Mouse (Mus musculus): ENCODE measurements around the gene As3mt.

Gene As3mt

GRCm38 (mm10) chr19:46784038-46784437 lies 76.8 kb downstream of the As3mt start:
- POLR2A ChIA-PET, result interaction anchor here in 1 of 4 experiments (0.8 to 1.6 kb wide), 2 partner anchors 9 to 39 kb away, joined by 3 to 6 read pairs; no protein-coding TSS in a partner anchor
- CTCF ChIA-PET, result interaction anchor here in 1 of 4 experiments (0.7 kb wide), 1 partner anchor 93 kb away, joined by 3 read pairs; no protein-coding TSS in a partner anchor

- ChIA-PET CTCF (interaction anchor here in 1 of 4 experiments (0.7 kb wide), 1 partner anchor 93 kb away, joined by 3 read pairs; no protein-coding TSS in a partner anchor), POLR2A (interaction anchor here in 2 of 4 experiments (1.0 to 1.6 kb wide), 2 partner anchors 39 to 51 kb away, joined by 4 to 6 read pairs; no protein-coding TSS in a partner anchor)
Observed at GRCm38 (mm10) chr19:46784502-46784901, 77.2 kb downstream of the As3mt start.

DNA sequence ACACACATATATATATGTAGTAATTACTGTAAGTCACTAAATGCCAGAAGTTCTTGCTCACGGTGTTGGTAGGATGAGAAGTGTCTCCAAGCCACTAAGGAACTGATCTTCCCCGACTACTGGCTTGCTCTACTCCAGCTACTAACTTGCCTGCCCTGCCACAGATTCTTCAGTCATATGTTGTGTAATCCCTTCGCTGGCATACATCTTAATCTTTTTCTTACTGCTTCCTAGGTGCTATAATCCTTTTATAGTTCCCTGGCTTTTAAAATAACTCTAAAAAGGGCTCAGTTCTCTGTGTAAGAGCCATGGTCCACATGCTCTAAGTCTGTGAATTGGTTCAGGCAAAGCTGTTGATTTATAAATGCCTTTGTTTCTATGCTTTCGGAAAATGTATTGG lies 78.4 kb downstream of the As3mt start:
- ChIA-PET POLR2A (interaction anchor here in 2 of 4 experiments (0.6 to 1.2 kb wide), 3 partner anchors 50 to 226 kb away, joined by 3 to 4 read pairs (median 3); no protein-coding TSS in a partner anchor), CTCF (no interaction called here)

- ChIA-PET CTCF (no interaction called here), POLR2A (interaction anchor here in 1 of 4 experiments (0.9 to 3.8 kb wide), 6 partner anchors 15 to 86 kb away, joined by 3 to 15 read pairs (median 4); partner anchors contain the start of gene Cnnm2)
Observed at GRCm38 (mm10) chr19:46789782-46790181, 82.5 kb downstream of the As3mt start.

Data from embryonic stem cell, embryonic (primary cell).